Mouse (Mus musculus) testis, postnatal 14 days (tissue): ENCODE measurements around the gene Mpped1.

Experiments
- DNase-seq: peaks from one replicate; pipeline ENCODE4 v3.0.0; 2021; ENCODE audit warnings: low spot score

The Mpped1 gene

DNA sequence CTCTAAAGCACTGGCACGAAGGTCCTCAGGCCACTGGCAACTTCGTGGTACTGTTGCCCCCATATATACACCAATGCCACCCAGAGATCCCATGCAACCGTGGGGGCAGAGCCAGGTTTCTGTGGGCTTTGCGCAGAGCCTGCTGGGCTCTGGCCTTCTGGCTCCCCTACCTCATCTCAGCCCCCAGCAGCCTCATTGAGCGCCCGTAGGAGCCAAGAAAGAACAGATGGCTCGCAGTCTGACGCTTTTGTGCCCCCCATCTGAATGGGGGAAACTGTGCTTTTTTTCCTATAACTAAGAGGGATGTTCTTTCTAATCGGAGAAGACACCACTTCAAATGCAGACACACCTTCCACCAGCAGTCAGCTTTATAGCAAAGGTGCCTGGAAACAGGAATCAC, 105.0 kb downstream of the Mpped1 start:
- no peak for DNase-seq

DNA sequence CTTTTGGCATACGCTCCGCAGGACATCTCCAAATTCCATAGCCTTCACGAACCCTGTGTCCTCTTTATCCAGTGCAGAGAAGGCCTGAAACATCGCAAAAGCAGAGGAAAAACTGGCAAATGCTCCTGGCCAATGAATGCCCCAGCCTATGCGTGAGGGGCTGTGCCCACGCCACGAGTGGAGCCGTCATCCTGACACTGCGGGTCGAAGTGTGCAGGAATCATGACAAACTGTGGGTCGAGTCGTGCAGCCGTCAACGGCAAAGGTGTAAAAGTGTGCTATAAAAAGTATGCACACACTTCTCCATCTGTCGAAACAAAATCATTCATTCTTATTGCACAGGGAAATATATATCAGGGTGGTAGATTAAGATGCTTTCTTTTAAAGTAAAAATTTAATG, 113.6 kb downstream of the Mpped1 start:
- no peak for DNase-seq

DNA sequence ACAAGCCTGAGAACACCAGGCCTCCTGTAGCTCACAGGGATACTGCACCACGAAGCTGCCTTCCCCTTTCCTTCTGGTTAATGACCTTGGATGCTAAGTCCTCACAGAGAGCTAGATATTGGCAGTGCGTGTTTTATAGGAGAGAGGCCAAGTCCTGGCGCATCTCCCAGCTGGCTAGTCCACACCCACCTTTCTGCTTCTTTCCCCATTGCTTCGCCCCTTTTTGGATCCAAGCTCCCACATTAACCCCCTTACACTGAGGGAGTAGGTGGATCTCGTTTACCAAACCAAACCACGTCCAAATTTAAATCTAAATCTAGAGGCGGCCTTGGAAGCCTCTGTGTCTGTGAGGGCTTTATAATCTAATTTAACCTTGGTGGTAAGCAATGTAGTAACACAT, 115.0 kb downstream of the Mpped1 start:
- DNase-seq: no peak

DNA sequence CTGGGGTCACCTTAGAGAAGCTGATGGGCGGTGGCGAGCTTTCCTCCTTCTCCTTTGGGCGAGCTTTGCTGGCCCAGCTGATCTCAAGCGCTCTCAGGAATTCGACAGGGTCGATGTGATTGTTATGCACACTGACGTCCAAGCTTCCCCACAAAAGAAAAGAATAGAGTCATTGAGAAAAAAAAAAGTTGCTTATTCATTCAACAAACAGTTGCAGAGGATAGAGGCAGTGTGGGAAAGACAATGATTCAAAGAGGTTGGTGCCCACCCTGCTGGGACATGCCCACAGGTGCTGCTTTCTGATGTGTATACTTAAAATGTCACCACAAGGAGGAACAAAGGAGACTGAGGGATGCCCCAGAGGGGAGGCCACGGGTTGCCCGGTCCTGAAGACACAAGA, 116.7 kb downstream of the Mpped1 start:
- DNase-seq: no peak

DNA sequence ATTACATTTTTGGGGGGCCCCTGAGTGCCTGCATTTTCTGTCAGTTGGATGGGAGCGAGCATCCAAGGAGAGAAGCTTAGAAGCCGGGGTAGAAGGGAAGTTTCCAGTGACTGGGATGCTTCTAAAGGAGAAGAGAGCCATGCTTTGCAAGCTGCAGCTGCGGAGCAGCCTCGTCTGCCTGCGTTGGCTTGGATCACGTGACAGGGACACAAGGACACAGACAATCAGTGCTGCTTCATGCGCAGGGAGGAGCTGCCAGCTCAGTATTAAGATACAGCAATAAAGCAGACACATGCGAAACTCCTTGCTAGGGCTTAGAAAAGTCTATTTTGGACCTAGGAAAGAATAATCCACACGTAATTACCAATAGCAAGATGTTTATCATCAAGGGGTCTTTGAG, 118.0 kb downstream of the Mpped1 start:
- no peak for DNase-seq

DNA sequence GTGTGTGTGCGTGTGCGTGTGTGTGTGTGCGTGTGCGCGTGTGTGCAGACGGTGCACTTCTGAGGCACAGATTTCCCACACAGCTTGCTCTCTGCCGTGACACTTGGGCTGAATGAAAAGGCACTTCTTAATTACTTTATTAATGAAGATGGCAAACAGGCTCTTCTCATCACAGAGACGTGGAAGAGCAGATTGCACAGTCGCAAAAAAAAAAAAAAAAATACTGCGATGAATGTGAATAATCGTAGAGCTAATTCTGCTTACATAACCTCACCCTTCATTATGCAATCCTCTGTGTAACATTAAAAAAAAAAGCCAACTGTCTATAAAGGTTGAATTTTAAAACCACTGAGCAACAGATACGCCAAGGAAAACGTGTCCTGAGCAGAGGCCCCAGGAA, 127.2 kb downstream of the Mpped1 start:
- no peak for DNase-seq
